Comparison of ENCODE assay signal across 9 mouse cellular contexts in genomic region chr9:92878589-92878988, GRCm38 (mm10).
DNase-seq lines count a peak whose midpoint lies in the region; ATAC-seq and TF ChIP-seq lines count a peak whose summit lies in the region.
"Had no signal": no experiment of that assay in that cellular context is flagged by ENCODE, and none has a peak within 500 bp of the region (broad histone marks: within the 10 kb centered on the region; RNA-seq: fewer than 3 reads in every experiment).

No protein-coding gene starts in this region.

- intact Hi-C loops in left cerebral cortex, adult 2 months (cut with DNase I): loop anchor here (1.0 to 10.0 kb wide), 5 partner anchors 241 to 734 kb away; no protein-coding TSS in a partner anchor

- H3K4me1 ChIP-seq in neural tube, embryonic 11.5 days (ENCODE audit: control insufficient read depth, insufficient read depth, low read length): 0 out of 2 replicates have a peak, but pooled peaks cover 2% of the 10 kb centered on the region

- no peaks in the 10 kb centered on the region for H3K9me3 ChIP-seq in neural tube, embryonic 11.5 days (ENCODE audit: control insufficient read depth, low read length)

- no peaks in the 10 kb centered on the region for H3K36me3 ChIP-seq in neural tube, embryonic 11.5 days (ENCODE audit: control insufficient read depth, insufficient read depth, low read length)

- 37% methylated on average over 4 of the region's 4 CpGs for WGBS in neural tube, embryonic 11.5 days

- TF ChIP-seq CTCF in left cerebral cortex, adult 2 months (IDR thresholded peaks at IDR 0.05): peak; percentile 69

- H3K27ac ChIP-seq in left cerebral cortex, adult 2 months: no peak overlapping the region
- H3K27ac ChIP-seq in neural tube, embryonic 11.5 days (ENCODE audit: low read depth, low read length): no peak overlapping the region
- H3K27ac ChIP-seq: macrophage had no signal

- peak; percentile 48 for ATAC-seq in granulocyte monocyte progenitor cell, adult 5-6 weeks (replicated peaks; ENCODE audit: poor library complexity, severe bottlenecking)
- no peak for ATAC-seq in neural tube, embryonic 11.5 days (ENCODE audit: insufficient read depth, low FRiP score, low TSS enrichment)

- DNase-seq in kidney, adult 18-20 months: peak; percentile 15
- DNase-seq in kidney, adult 11 months: no peak
- peak; percentile 41 for DNase-seq in MN1 (ENCODE audit: low spot score)
- DNase-seq in c-Kit-positive CD71-positive TER-119-negative erythroid progenitor cells, embryonic 14.5 days (ENCODE audit: low read depth): peak; percentile 6
- peak; percentile 47 for DNase-seq in left cerebral cortex, adult 2 months (ENCODE audit: extremely low spot score in 1 of 2, low spot score in 2 of 2)
- DNase-seq in neural tube, embryonic 11.5 days (ENCODE audit: low spot score): peak; percentile 43
- DNase-seq in spleen, postnatal 10 days (ENCODE audit: low spot score in 2 of 2): no peak

- H3K27me3 ChIP-seq in neural tube, embryonic 11.5 days (ENCODE audit: control insufficient read depth, insufficient read depth, low read length): no peaks in the 10 kb centered on the region

- H3K9ac ChIP-seq in neural tube, embryonic 11.5 days (ENCODE audit: low read length): no peak overlapping the region

- no peak overlapping the region for H3K4me3 ChIP-seq in left cerebral cortex, adult 2 months
- no peak overlapping the region for H3K4me3 ChIP-seq in neural tube, embryonic 11.5 days (ENCODE audit: low read depth, low read length)

- H3K4me2 ChIP-seq in neural tube, embryonic 11.5 days (ENCODE audit: low read depth): no peak overlapping the region

Comparison
In these comparisons a context has a peak if more than half of its experiments do, and no peak if none do; other contexts are left out.
1. DNase-seq: peak in kidney, adult 18-20 months (single experiment), MN1 (single experiment), c-Kit-positive CD71-positive TER-119-negative erythroid progenitor cells, embryonic 14.5 days (single experiment), left cerebral cortex, adult 2 months (2 of 2) and neural tube, embryonic 11.5 days (single experiment); none in kidney, adult 11 months (single experiment) and spleen, postnatal 10 days (0 of 2).